Mouse (Mus musculus): Measurements from ENCODE around the gene Olfr1166. TPM values are rescaled to one million over a fixed set of nuclear protein-coding genes. Genes with fewer than 3 reads are reported as not detected.
"Not testable (repeated sequence)": the region's sequence is repeated elsewhere in the genome, so short reads cannot be mapped to it uniquely, and the experiment has no call there.

The Olfr1166 gene
- not detected in 2 replicates for polyA plus RNA-seq (2016; fragmentation: Nextera tagmentation; extraction: Ambion mirVana)

GRCm38 (mm10) chr2:88128172-88128571, at the start of gene Olfr1166:
Gene Olfr1166 (minus strand): TSS chr2:88128272.
- no peaks in the 10 kb centered on the region for H3K36me3 ChIP-seq
- H3K4me3 ChIP-seq, result no peak within 1 kb of the TSS
- WGBS, result 87% methylated on average over 1 of the region's 1 CpGs
- H3K27me3 ChIP-seq (ENCODE audit: insufficient read depth, poor library complexity, severe bottlenecking), result no peaks in the 10 kb centered on the region
- no peak within 1 kb of the TSS for H3K27ac ChIP-seq
- no peaks in the 10 kb centered on the region for H3K9me3 ChIP-seq
- no peaks in the 10 kb centered on the region for H3K4me1 ChIP-seq
- DNase-seq (ENCODE audit: low spot score), result no peak

GRCm38 (mm10) chr2:88155093-88155492, 27.0 kb upstream of the Olfr1166 start, which contains the start of gene Olfr1167:
Gene Olfr1167 (minus strand): TSS chr2:88155193.
- 87% methylated on average over 1 of the region's 1 CpGs for WGBS
- not testable (repeated sequence) for H3K36me3 ChIP-seq; H3K9me3 ChIP-seq; DNase-seq (ENCODE audit: low spot score); H3K4me3 ChIP-seq; H3K27ac ChIP-seq; H3K4me1 ChIP-seq; H3K27me3 ChIP-seq (ENCODE audit: insufficient read depth, poor library complexity, severe bottlenecking)

- H3K4me1 ChIP-seq, result no peaks in the 10 kb centered on the region
- H3K9me3 ChIP-seq, result no peaks in the 10 kb centered on the region
- no peak within 1 kb of the TSS for H3K27ac ChIP-seq
- DNase-seq (ENCODE audit: low spot score), result no peak
- WGBS, result 77% methylated on average over 4 of the region's 4 CpGs
- no peaks in the 10 kb centered on the region for H3K36me3 ChIP-seq
- no peak within 1 kb of the TSS for H3K4me3 ChIP-seq
- H3K27me3 ChIP-seq (ENCODE audit: insufficient read depth, poor library complexity, severe bottlenecking), result no peaks in the 10 kb centered on the region
Measured at GRCm38 (mm10) chr2:88093866-88094265, 34.2 kb downstream of the Olfr1166 start, which contains the start of gene Olfr1164. Gene Olfr1164 (minus strand): TSS chr2:88093966.

Other genes with a start within 250 kb of the Olfr1166 start
- not detected in 2 replicates for gene Olfr1153, start 233.3 kb downstream of the Olfr1166 start, polyA plus RNA-seq (2016; fragmentation: Nextera tagmentation; extraction: Ambion mirVana)
- not detected in 2 replicates for gene Olfr1154, start 223.1 kb downstream of the Olfr1166 start, polyA plus RNA-seq (2016; fragmentation: Nextera tagmentation; extraction: Ambion mirVana)
- gene Olfr1155, start 183.1 kb downstream of the Olfr1166 start, polyA plus RNA-seq (2016; fragmentation: Nextera tagmentation; extraction: Ambion mirVana), result not detected in 2 replicates
- not detected in 2 replicates for gene Olfr1156, start 175.2 kb downstream of the Olfr1166 start, polyA plus RNA-seq (2016; fragmentation: Nextera tagmentation; extraction: Ambion mirVana)
- not detected in 2 replicates for gene Olfr1157, start 160.0 kb downstream of the Olfr1166 start, polyA plus RNA-seq (2016; fragmentation: Nextera tagmentation; extraction: Ambion mirVana)
- gene Olfr74, start 153.6 kb downstream of the Olfr1166 start, polyA plus RNA-seq (2016; fragmentation: Nextera tagmentation; extraction: Ambion mirVana), result not detected in 2 replicates
- gene Olfr1158, start 138.2 kb downstream of the Olfr1166 start, polyA plus RNA-seq (2016; fragmentation: Nextera tagmentation; extraction: Ambion mirVana), result not detected in 2 replicates
- gene Olfr1160, start 120.0 kb downstream of the Olfr1166 start, polyA plus RNA-seq (2016; fragmentation: Nextera tagmentation; extraction: Ambion mirVana), result not detected in 2 replicates
- not detected in 2 replicates for gene Olfr1161, start 105.5 kb downstream of the Olfr1166 start, polyA plus RNA-seq (2016; fragmentation: Nextera tagmentation; extraction: Ambion mirVana)
- gene Olfr73, start 90.6 kb downstream of the Olfr1166 start, polyA plus RNA-seq (2016; fragmentation: Nextera tagmentation; extraction: Ambion mirVana), result not detected in 2 replicates
- gene Olfr1162, start 77.1 kb downstream of the Olfr1166 start, polyA plus RNA-seq (2016; fragmentation: Nextera tagmentation; extraction: Ambion mirVana), result not detected in 2 replicates
- gene Olfr1163, start 56.4 kb downstream of the Olfr1166 start, polyA plus RNA-seq (2016; fragmentation: Nextera tagmentation; extraction: Ambion mirVana), result not detected in 2 replicates
- not detected in 2 replicates for gene Olfr1164, start 34.3 kb downstream of the Olfr1166 start, polyA plus RNA-seq (2016; fragmentation: Nextera tagmentation; extraction: Ambion mirVana)
- gene Olfr1167, start 26.9 kb upstream of the Olfr1166 start, polyA plus RNA-seq (2016; fragmentation: Nextera tagmentation; extraction: Ambion mirVana), result not detected in 2 replicates
- gene Olfr1168, start 53.6 kb upstream of the Olfr1166 start, polyA plus RNA-seq (2016; fragmentation: Nextera tagmentation; extraction: Ambion mirVana), result not detected in 2 replicates
- not detected in 2 replicates for gene Olfr1170, start 100.1 kb upstream of the Olfr1166 start, polyA plus RNA-seq (2016; fragmentation: Nextera tagmentation; extraction: Ambion mirVana)
- not detected in 2 replicates for gene Olfr1173, start 151.6 kb upstream of the Olfr1166 start, polyA plus RNA-seq (2016; fragmentation: Nextera tagmentation; extraction: Ambion mirVana)
- gene Olfr1174-ps, start 186.9 kb upstream of the Olfr1166 start, polyA plus RNA-seq (2016; fragmentation: Nextera tagmentation; extraction: Ambion mirVana), result not detected in 2 replicates
- not detected in 2 replicates for gene Olfr1175-ps, start 198.9 kb upstream of the Olfr1166 start, polyA plus RNA-seq (2016; fragmentation: Nextera tagmentation; extraction: Ambion mirVana)
- gene Olfr1176, start 208.4 kb upstream of the Olfr1166 start, polyA plus RNA-seq (2016; fragmentation: Nextera tagmentation; extraction: Ambion mirVana), result not detected in 2 replicates
- not detected in 2 replicates for gene Olfr1177-ps, start 218.2 kb upstream of the Olfr1166 start, polyA plus RNA-seq (2016; fragmentation: Nextera tagmentation; extraction: Ambion mirVana)